Mouse (Mus musculus): ENCODE data around the gene Thpo. TPM values are rescaled to one million over a fixed set of nuclear protein-coding genes. Genes with fewer than 3 reads are reported as not detected.

The Thpo gene
- polyA plus RNA-seq, 1 experiment from 2014 or later, result 1.3 TPM

- Histone ChIP-seq H3K4me3 (replicated peaks; ENCODE audit: low read length) (no peak overlapping the region), H3K9me3 (replicated peaks; ENCODE audit: control insufficient read depth, low read length) (no peaks in the 10 kb centered on the region), H3K4me2 (ENCODE audit: low read depth, low read length) (no peak overlapping the region), H3K27me3 (ENCODE audit: control insufficient read depth, insufficient read depth, low read length) (no peaks in the 10 kb centered on the region), H3K4me1 (ENCODE audit: control insufficient read depth, insufficient read depth, low read length) (0 out of 2 replicates have a peak, but pooled peaks cover 4% of the 10 kb centered on the region), H3K9ac (ENCODE audit: low read length) (no peak overlapping the region), H3K36me3 (ENCODE audit: control insufficient read depth, insufficient read depth, low read length) (no peaks in the 10 kb centered on the region), H3K27ac (ENCODE audit: low read length) (no peak overlapping the region)
- ATAC-seq (ENCODE audit: insufficient read depth, low FRiP score), result no peak
- WGBS, result 41% methylated on average over 8 of the region's 8 CpGs
Measured at GRCm38 (mm10) chr16:20750518-20750917, 16.2 kb upstream of the Thpo start.

GRCm38 (mm10) chr16:20746641-20747040, 12.3 kb upstream of the Thpo start:
- H3K27me3 ChIP-seq (ENCODE audit: control insufficient read depth, insufficient read depth, low read length), result no peaks in the 10 kb centered on the region
- H3K9ac ChIP-seq (ENCODE audit: low read length), result no peak overlapping the region
- H3K4me1 ChIP-seq (ENCODE audit: control insufficient read depth, insufficient read depth, low read length), result 0 out of 2 replicates have a peak, but pooled peaks cover 4% of the 10 kb centered on the region
- WGBS, result 47% methylated on average over 6 of the region's 6 CpGs
- H3K27ac ChIP-seq (ENCODE audit: low read length), result no peak overlapping the region
- no peak overlapping the region for H3K4me3 ChIP-seq (replicated peaks; ENCODE audit: low read length)
- H3K36me3 ChIP-seq (ENCODE audit: control insufficient read depth, insufficient read depth, low read length), result no peaks in the 10 kb centered on the region
- H3K4me2 ChIP-seq (ENCODE audit: low read depth, low read length), result no peak overlapping the region
- peak; percentile 68; the same call in 1 of the 2 replicates for ATAC-seq (ENCODE audit: insufficient read depth, low FRiP score)
- H3K9me3 ChIP-seq (replicated peaks; ENCODE audit: control insufficient read depth, low read length), result no peaks in the 10 kb centered on the region

- no peak overlapping the region for H3K27ac ChIP-seq (ENCODE audit: low read length)
- H3K9ac ChIP-seq (ENCODE audit: low read length), result no peak overlapping the region
- H3K36me3 ChIP-seq (ENCODE audit: control insufficient read depth, insufficient read depth, low read length), result no peaks in the 10 kb centered on the region
- no peak overlapping the region for H3K4me2 ChIP-seq (ENCODE audit: low read depth, low read length)
- H3K4me1 ChIP-seq (ENCODE audit: control insufficient read depth, insufficient read depth, low read length), result no peaks in the 10 kb centered on the region
- no peak overlapping the region for H3K4me3 ChIP-seq (replicated peaks; ENCODE audit: low read length)
- WGBS, result 87% methylated on average over 9 of the region's 9 CpGs
- H3K9me3 ChIP-seq (replicated peaks; ENCODE audit: control insufficient read depth, low read length), result no peaks in the 10 kb centered on the region
- peaks cover 2% of the 10 kb centered on the region for H3K27me3 ChIP-seq (ENCODE audit: control insufficient read depth, insufficient read depth, low read length)
- ATAC-seq (ENCODE audit: insufficient read depth, low FRiP score), result no peak
Measured at GRCm38 (mm10) chr16:20739845-20740244, 5.5 kb upstream of the Thpo start.

- H3K9ac ChIP-seq (ENCODE audit: low read length), result no peak overlapping the region
- H3K4me3 ChIP-seq (replicated peaks; ENCODE audit: low read length), result no peak overlapping the region
- H3K27me3 ChIP-seq (ENCODE audit: control insufficient read depth, insufficient read depth, low read length), result peaks cover 14% of the 10 kb centered on the region
- peaks cover 12% of the 10 kb centered on the region for H3K4me1 ChIP-seq (ENCODE audit: control insufficient read depth, insufficient read depth, low read length)
- no peak overlapping the region for H3K27ac ChIP-seq (ENCODE audit: low read length)
- ATAC-seq (ENCODE audit: insufficient read depth, low FRiP score), result no peak
- no peaks in the 10 kb centered on the region for H3K36me3 ChIP-seq (ENCODE audit: control insufficient read depth, insufficient read depth, low read length)
- no peak overlapping the region for H3K4me2 ChIP-seq (ENCODE audit: low read depth, low read length)
- H3K9me3 ChIP-seq (replicated peaks; ENCODE audit: control insufficient read depth, low read length), result no peaks in the 10 kb centered on the region
- WGBS, result 88% methylated on average over 5 of the region's 5 CpGs
Measured at GRCm38 (mm10) chr16:20736823-20737222, 2.5 kb upstream of the Thpo start.

GRCm38 (mm10) chr16:20736168-20736567, 1.9 kb upstream of the Thpo start:
- Histone ChIP-seq H3K27me3 (ENCODE audit: control insufficient read depth, insufficient read depth, low read length) (peaks cover 14% of the 10 kb centered on the region), H3K36me3 (ENCODE audit: control insufficient read depth, insufficient read depth, low read length) (no peaks in the 10 kb centered on the region), H3K4me1 (ENCODE audit: control insufficient read depth, insufficient read depth, low read length) (peaks cover 12% of the 10 kb centered on the region), H3K4me2 (ENCODE audit: low read depth, low read length) (no peak overlapping the region), H3K4me3 (replicated peaks; ENCODE audit: low read length) (no peak overlapping the region), H3K9me3 (replicated peaks; ENCODE audit: control insufficient read depth, low read length) (no peaks in the 10 kb centered on the region), H3K27ac (ENCODE audit: low read length) (no peak overlapping the region), H3K9ac (ENCODE audit: low read length) (no peak overlapping the region)
- ATAC-seq (ENCODE audit: insufficient read depth, low FRiP score), result no peak
- WGBS, result 85% methylated on average over 7 of the region's 7 CpGs

GRCm38 (mm10) chr16:20735651-20736050, 1.3 kb upstream of the Thpo start:
- Histone ChIP-seq H3K4me2 (ENCODE audit: low read depth, low read length) (no peak overlapping the region), H3K9me3 (replicated peaks; ENCODE audit: control insufficient read depth, low read length) (no peaks in the 10 kb centered on the region), H3K4me1 (ENCODE audit: control insufficient read depth, insufficient read depth, low read length) (peaks cover 12% of the 10 kb centered on the region), H3K36me3 (ENCODE audit: control insufficient read depth, insufficient read depth, low read length) (no peaks in the 10 kb centered on the region), H3K27ac (ENCODE audit: low read length) (no peak overlapping the region), H3K4me3 (replicated peaks; ENCODE audit: low read length) (no peak overlapping the region), H3K9ac (ENCODE audit: low read length) (no peak overlapping the region), H3K27me3 (ENCODE audit: control insufficient read depth, insufficient read depth, low read length) (peaks cover 14% of the 10 kb centered on the region)
- no peak for ATAC-seq (ENCODE audit: insufficient read depth, low FRiP score)
- WGBS, result 79% methylated on average over 5 of the region's 5 CpGs

GRCm38 (mm10) chr16:20732925-20733730, 1.2 kb downstream of the Thpo start, which contains the start of gene Chrd:
Gene Chrd (plus strand): TSS chr16:20733127.
- Histone ChIP-seq H3K9me3 (replicated peaks; ENCODE audit: control insufficient read depth, low read length) (no peaks in the 10 kb centered on the region), H3K4me2 (ENCODE audit: low read depth, low read length) (peak within 1 kb of the TSS; percentile 100), H3K4me1 (ENCODE audit: control insufficient read depth, insufficient read depth, low read length) (peaks cover 16% of the 10 kb centered on the region), H3K27ac (ENCODE audit: low read length) (peak within 1 kb of the TSS; percentile 67), H3K9ac (ENCODE audit: low read length) (peak within 1 kb of the TSS; percentile 87), H3K36me3 (ENCODE audit: control insufficient read depth, insufficient read depth, low read length) (no peaks in the 10 kb centered on the region), H3K27me3 (ENCODE audit: control insufficient read depth, insufficient read depth, low read length) (peaks cover 14% of the 10 kb centered on the region), H3K4me3 (replicated peaks; ENCODE audit: low read length) (peak within 1 kb of the TSS; percentile 70)
- under 1% methylated on average over 56 of the region's 70 CpGs for WGBS
- peak; percentile 87; the same call in 1 of the 2 replicates for ATAC-seq (ENCODE audit: insufficient read depth, low FRiP score)

- Histone ChIP-seq H3K27me3 (ENCODE audit: control insufficient read depth, insufficient read depth, low read length) (peaks cover 14% of the 10 kb centered on the region), H3K27ac (ENCODE audit: low read length) (peak overlapping the region; percentile 67), H3K4me1 (ENCODE audit: control insufficient read depth, insufficient read depth, low read length) (peaks cover 16% of the 10 kb centered on the region), H3K4me3 (replicated peaks; ENCODE audit: low read length) (peak overlapping the region; percentile 70), H3K36me3 (ENCODE audit: control insufficient read depth, insufficient read depth, low read length) (no peaks in the 10 kb centered on the region), H3K4me2 (ENCODE audit: low read depth, low read length) (peak overlapping the region; percentile 100), H3K9ac (ENCODE audit: low read length) (peak overlapping the region; percentile 87), H3K9me3 (replicated peaks; ENCODE audit: control insufficient read depth, low read length) (no peaks in the 10 kb centered on the region)
- peak; percentile 38; the same call in 1 of the 2 replicates for ATAC-seq (ENCODE audit: insufficient read depth, low FRiP score)
- 2% methylated on average over 22 of the region's 30 CpGs for WGBS
Measured at GRCm38 (mm10) chr16:20732251-20732924, 1.9 kb downstream of the Thpo start.

GRCm38 (mm10) chr16:20731688-20732087, 2.6 kb downstream of the Thpo start:
- no peak overlapping the region for H3K9ac ChIP-seq (ENCODE audit: low read length)
- H3K4me2 ChIP-seq (ENCODE audit: low read depth, low read length), result no peak overlapping the region
- H3K9me3 ChIP-seq (replicated peaks; ENCODE audit: control insufficient read depth, low read length), result no peaks in the 10 kb centered on the region
- no peaks in the 10 kb centered on the region for H3K36me3 ChIP-seq (ENCODE audit: control insufficient read depth, insufficient read depth, low read length)
- H3K27ac ChIP-seq (ENCODE audit: low read length), result no peak overlapping the region
- ATAC-seq (ENCODE audit: insufficient read depth, low FRiP score), result no peak
- H3K4me1 ChIP-seq (ENCODE audit: control insufficient read depth, insufficient read depth, low read length), result peaks cover 16% of the 10 kb centered on the region
- H3K4me3 ChIP-seq (replicated peaks; ENCODE audit: low read length), result no peak overlapping the region
- 67% methylated on average over 5 of the region's 5 CpGs for WGBS
- H3K27me3 ChIP-seq (ENCODE audit: control insufficient read depth, insufficient read depth, low read length), result peaks cover 14% of the 10 kb centered on the region
